Mouse (Mus musculus) neural tube, embryonic 15.5 days (tissue): ENCODE results near the gene Ibsp. TPM values are rescaled to one million over a fixed set of nuclear protein-coding genes. Genes with fewer than 3 reads are reported as not detected.

ENCODE experiments used
- ATAC-seq: fragments of 200-750 bp; cut with Nextera tagmentation; 2 replicates; pipeline ENCODE4 v1.8.0; 2017; ENCODE audit warnings: mild to moderate bottlenecking, moderate TSS enrichment, moderate library complexity; ENCODE audit not compliant: low FRiP score
- H3K27ac ChIP-seq: fragments of 300-500 bp; sonication (generic); replicated peaks from 2 replicates; pipeline ENCODE4 v1.5.1; 2015; ENCODE audit warnings: mild to moderate bottlenecking, inconsistent platforms
- H3K27me3 ChIP-seq: fragments of 300-500 bp; sonication (generic); replicated peaks from 2 replicates; pipeline ENCODE4 v1.6.1; 2015; ENCODE audit warnings: inconsistent platforms
- H3K36me3 ChIP-seq: fragments of 300-500 bp; sonication (generic); 2 replicates; pipeline ENCODE4 v1.6.1; 2015; ENCODE audit warnings: inconsistent platforms
- H3K4me1 ChIP-seq: fragments of 300-500 bp; sonication (generic); 2 replicates; pipeline ENCODE4 v1.6.1; 2015; ENCODE audit warnings: inconsistent platforms
- H3K4me2 ChIP-seq: fragments of 300-500 bp; sonication (generic); 2 replicates; pipeline ENCODE4 v1.6.1; 2015; ENCODE audit warnings: inconsistent platforms, mild to moderate bottlenecking, moderate library complexity
- H3K4me3 ChIP-seq: fragments of 300-500 bp; sonication (generic); replicated peaks from 2 replicates; pipeline ENCODE4 v1.5.1; 2015; ENCODE audit warnings: mild to moderate bottlenecking, inconsistent platforms
- H3K9ac ChIP-seq: fragments of 300-500 bp; sonication (generic); replicated peaks from 2 replicates; pipeline ENCODE4 v1.6.1; 2015; ENCODE audit warnings: mild to moderate bottlenecking, inconsistent platforms
- H3K9me3 ChIP-seq: fragments of 300-500 bp; sonication (generic); replicated peaks from 2 replicates; pipeline ENCODE4 v1.6.1; 2016; ENCODE audit warnings: inconsistent platforms
- WGBS: fragments of 180-500 bp; shearing (Covaris S2); methylation state at CpG from one replicate; pipeline ENCODE4 v1.1.7; 2015; ENCODE audit warnings: mixed read lengths; 5-methylcytosine and 5-hydroxymethylcytosine counted together
- polyA plus RNA-seq: library from polyadenylated mRNA; unstranded; fragments of >200 nt; fragmentation: Nextera tagmentation; extraction: Ambion mirVana; gene quantifications from 2 replicates; pipeline ENCODE4 v1.2.1, GENCODE M21; 2015

Ibsp gene
- polyA plus RNA-seq = 13.7 and 24.2 TPM in 2 replicates

GRCm38 (mm10) chr5:104298994-104299393, at the start of gene Ibsp:
TSS of gene Ibsp (plus strand) at chr5:104299171.
- H3K4me2 ChIP-seq = no peak within 1 kb of the TSS
- no peaks in the 10 kb centered on the region for H3K27me3 ChIP-seq

GRCm38 (mm10) chr5:104251811-104252210, 47.2 kb upstream of the Ibsp start:
- H3K9ac ChIP-seq = no peak overlapping the region
- no peaks in the 10 kb centered on the region for H3K36me3 ChIP-seq
- ATAC-seq = no peak
- H3K27ac ChIP-seq = no peak overlapping the region
- H3K4me1 ChIP-seq = no peaks in the 10 kb centered on the region
- 86% methylated on average over 5 of the region's 5 CpGs for WGBS
- no peak overlapping the region for H3K4me3 ChIP-seq
- no peaks in the 10 kb centered on the region for H3K9me3 ChIP-seq
- H3K4me2 ChIP-seq = no peak overlapping the region
- H3K27me3 ChIP-seq = no peaks in the 10 kb centered on the region

More at GRCm38 (mm10) chr5:104298994-104299393, at the start of gene Ibsp:
- Histone ChIP-seq H3K36me3 (no peaks in the 10 kb centered on the region), H3K4me1 (no peaks in the 10 kb centered on the region), H3K4me3 (no peak within 1 kb of the TSS), H3K9ac (no peak within 1 kb of the TSS), H3K9me3 (no peaks in the 10 kb centered on the region), H3K27ac (no peak within 1 kb of the TSS)
- ATAC-seq = no peak
- 56% methylated on average over 6 of the region's 6 CpGs for WGBS

- no peak for ATAC-seq
- no peak overlapping the region for H3K4me3 ChIP-seq
- H3K27ac ChIP-seq = no peak overlapping the region
- no peaks in the 10 kb centered on the region for H3K9me3 ChIP-seq
- no peaks in the 10 kb centered on the region for H3K36me3 ChIP-seq
- H3K9ac ChIP-seq = no peak overlapping the region
- H3K27me3 ChIP-seq = no peaks in the 10 kb centered on the region
- no peaks in the 10 kb centered on the region for H3K4me1 ChIP-seq
- no peak overlapping the region for H3K4me2 ChIP-seq
- WGBS = 60% methylated on average over 3 of the region's 3 CpGs
Measured at GRCm38 (mm10) chr5:104256585-104256984, 42.4 kb upstream of the Ibsp start.

GRCm38 (mm10) chr5:104261908-104262461, 37.0 kb upstream of the Ibsp start:
- Histone ChIP-seq H3K4me1 (no peaks in the 10 kb centered on the region), H3K9ac (no peak overlapping the region), H3K36me3 (no peaks in the 10 kb centered on the region), H3K27ac (no peak overlapping the region), H3K4me2 (no peak overlapping the region), H3K27me3 (no peaks in the 10 kb centered on the region), H3K9me3 (no peaks in the 10 kb centered on the region), H3K4me3 (no peak overlapping the region)
- no peak for ATAC-seq
- WGBS = 81% methylated on average over 4 of the region's 4 CpGs

- WGBS = 80% methylated on average over 13 of the region's 13 CpGs
- no peaks in the 10 kb centered on the region for H3K9me3 ChIP-seq
- no peak overlapping the region for H3K4me2 ChIP-seq
- H3K27me3 ChIP-seq = no peaks in the 10 kb centered on the region
- H3K4me1 ChIP-seq = no peaks in the 10 kb centered on the region
- no peak overlapping the region for H3K9ac ChIP-seq
- no peaks in the 10 kb centered on the region for H3K36me3 ChIP-seq
- ATAC-seq = no peak
- no peak overlapping the region for H3K27ac ChIP-seq
- no peak overlapping the region for H3K4me3 ChIP-seq
Measured at GRCm38 (mm10) chr5:104263014-104263776, 35.8 kb upstream of the Ibsp start.

GRCm38 (mm10) chr5:104294201-104294600, 4.8 kb upstream of the Ibsp start:
- Histone ChIP-seq H3K36me3 (no peaks in the 10 kb centered on the region), H3K4me2 (no peak overlapping the region), H3K4me1 (no peaks in the 10 kb centered on the region), H3K9me3 (no peaks in the 10 kb centered on the region), H3K27ac (no peak overlapping the region), H3K4me3 (no peak overlapping the region), H3K9ac (no peak overlapping the region), H3K27me3 (no peaks in the 10 kb centered on the region)
- 78% methylated on average over 6 of the region's 6 CpGs for WGBS
- no peak for ATAC-seq

- H3K27ac ChIP-seq = no peak overlapping the region
- 75% methylated on average over 1 of the region's 1 CpGs for WGBS
- H3K36me3 ChIP-seq = no peaks in the 10 kb centered on the region
- H3K9ac ChIP-seq = no peak overlapping the region
- no peaks in the 10 kb centered on the region for H3K4me1 ChIP-seq
- no peak overlapping the region for H3K4me2 ChIP-seq
- H3K9me3 ChIP-seq = no peaks in the 10 kb centered on the region
- ATAC-seq = no peak
- H3K4me3 ChIP-seq = no peak overlapping the region
- H3K27me3 ChIP-seq = no peaks in the 10 kb centered on the region
Measured at GRCm38 (mm10) chr5:104314073-104314472, 15.1 kb downstream of the Ibsp start.

- Histone ChIP-seq H3K9me3 (no peaks in the 10 kb centered on the region), H3K27ac (no peak within 1 kb of the TSS), H3K9ac (no peak within 1 kb of the TSS), H3K27me3 (no peaks in the 10 kb centered on the region), H3K4me3 (no peak within 1 kb of the TSS), H3K4me2 (no peak within 1 kb of the TSS), H3K4me1 (no peaks in the 10 kb centered on the region), H3K36me3 (no peaks in the 10 kb centered on the region)
- no peak for ATAC-seq
- 89% methylated on average over 6 of the region's 6 CpGs for WGBS
Measured at GRCm38 (mm10) chr5:104325029-104325428, 26.1 kb downstream of the Ibsp start, which contains the start of gene Mepe. TSS of gene Mepe (plus strand) at chr5:104325329.

GRCm38 (mm10) chr5:104326884-104327283, 27.9 kb downstream of the Ibsp start:
- WGBS = 82% methylated on average over 4 of the region's 4 CpGs
- Histone ChIP-seq H3K36me3 (no peaks in the 10 kb centered on the region), H3K9ac (no peak overlapping the region), H3K9me3 (no peaks in the 10 kb centered on the region), H3K27ac (no peak overlapping the region), H3K27me3 (no peaks in the 10 kb centered on the region), H3K4me3 (no peak overlapping the region), H3K4me2 (no peak overlapping the region), H3K4me1 (no peaks in the 10 kb centered on the region)
- ATAC-seq = no peak

GRCm38 (mm10) chr5:104327389-104327788, 28.4 kb downstream of the Ibsp start:
- ATAC-seq = no peak
- no peak overlapping the region for H3K4me2 ChIP-seq
- H3K27ac ChIP-seq = no peak overlapping the region
- H3K27me3 ChIP-seq = no peaks in the 10 kb centered on the region
- H3K4me3 ChIP-seq = no peak overlapping the region
- no peaks in the 10 kb centered on the region for H3K4me1 ChIP-seq
- no peaks in the 10 kb centered on the region for H3K36me3 ChIP-seq
- WGBS = 80% methylated on average over 8 of the region's 8 CpGs
- no peak overlapping the region for H3K9ac ChIP-seq
- no peaks in the 10 kb centered on the region for H3K9me3 ChIP-seq

- Histone ChIP-seq H3K36me3 (no peaks in the 10 kb centered on the region), H3K4me3 (no peak overlapping the region), H3K27ac (no peak overlapping the region), H3K4me2 (no peak overlapping the region), H3K9ac (no peak overlapping the region), H3K27me3 (no peaks in the 10 kb centered on the region), H3K9me3 (no peaks in the 10 kb centered on the region), H3K4me1 (no peaks in the 10 kb centered on the region; the same call in 1 of the 2 replicates)
- ATAC-seq = no peak
Measured at GRCm38 (mm10) chr5:104327876-104328275, 28.9 kb downstream of the Ibsp start.

- ATAC-seq = no peak
- no peaks in the 10 kb centered on the region for H3K27me3 ChIP-seq
- 76% methylated on average over 4 of the region's 4 CpGs for whole genome bisulfite sequencing
- H3K9ac ChIP-seq = no peak overlapping the region
- H3K4me2 ChIP-seq = no peak overlapping the region
- no peaks in the 10 kb centered on the region for H3K9me3 ChIP-seq
- no peak overlapping the region for H3K27ac ChIP-seq
- peaks cover 4% of the 10 kb centered on the region; the same call in 1 of the 2 replicates for H3K4me1 ChIP-seq
- no peaks in the 10 kb centered on the region for H3K36me3 ChIP-seq
- no peak overlapping the region for H3K4me3 ChIP-seq
Measured at GRCm38 (mm10) chr5:104328317-104328850, 29.4 kb downstream of the Ibsp start.
